Mouse (Mus musculus) MEL (cell line): Measurements from ENCODE around the gene Abca7. TPM values are rescaled to one million over a fixed set of nuclear protein-coding genes. Genes with fewer than 3 reads are reported as not detected.

Source experiments
- DNase-seq: peaks from one replicate; pipeline ENCODE4 v3.0.0; 2011; ENCODE audit warnings: low read depth, low spot score
- H3K27ac ChIP-seq: 2 replicates; pipeline ENCODE4 v1.5.1; 2012; ENCODE audit warnings: low read depth, mild to moderate bottlenecking, control low read depth, low read length, moderate library complexity; ENCODE audit not compliant: control insufficient read depth
- H3K27me3 ChIP-seq, 2 experiments: fragments of 150-350 bp in 1 of 2; sonication (generic) in 1 of 2; 2 replicates each; pipeline ENCODE4 v1.6.1; 2012; ENCODE audit warnings: low read length in 2 of 2, mild to moderate bottlenecking in 2 of 2, improper control_type of control experiment in 1 of 2, moderate library complexity in 1 of 2; ENCODE audit not compliant: insufficient read depth in 2 of 2, control insufficient read depth in 1 of 2
- H3K36me3 ChIP-seq, 2 experiments: 2 replicates each; pipeline ENCODE4 v1.6.1; 2012 to 2014; ENCODE audit warnings: low read length in 2 of 2, improper control_type of control experiment in 1 of 2, inconsistent platforms in 1 of 2, mild to moderate bottlenecking in 1 of 2; ENCODE audit not compliant: insufficient read depth in 2 of 2, control insufficient read depth in 1 of 2
- H3K4me1 ChIP-seq, 2 experiments: fragments of 150-350 bp in 1 of 2; sonication (generic) in 1 of 2; 2 replicates each; pipeline ENCODE4 v1.6.1; 2012; ENCODE audit warnings: low read length in 2 of 2, improper control_type of control experiment in 1 of 2, mild to moderate bottlenecking in 1 of 2; ENCODE audit not compliant: insufficient read depth in 2 of 2, control insufficient read depth in 1 of 2
- H3K4me3 ChIP-seq, 2 experiments: fragments of 150-350 bp in 1 of 2; sonication (generic) in 1 of 2; 2 replicates each; pipeline ENCODE4 v1.5.1; 2012; ENCODE audit warnings: low read depth in 2 of 2, low read length in 2 of 2, mild to moderate bottlenecking in 2 of 2, moderate library complexity in 2 of 2, control low read depth in 1 of 2, improper control_type of control experiment in 1 of 2; ENCODE audit not compliant: control insufficient read depth in 1 of 2, insufficient read depth in 1 of 2
- H3K79me2 ChIP-seq: 2 replicates; pipeline ENCODE4 v1.6.1; 2012; ENCODE audit warnings: mild to moderate bottlenecking, low read length, moderate library complexity; ENCODE audit not compliant: control insufficient read depth, poor library complexity, insufficient read depth
- H3K9ac ChIP-seq: 2 replicates; pipeline ENCODE4 v1.6.1; 2012; ENCODE audit warnings: low read depth, mild to moderate bottlenecking, control low read depth, low read length, moderate library complexity; ENCODE audit not compliant: control insufficient read depth, poor library complexity, severe bottlenecking
- H3K9me3 ChIP-seq: fragments of 150-350 bp; sonication (generic); replicated peaks from 2 replicates; pipeline ENCODE4 v1.6.1; 2012; ENCODE audit warnings: mild to moderate bottlenecking, low read length, improper control_type of control experiment, moderate library complexity; ENCODE audit not compliant: insufficient read depth
- BHLHE40 ChIP-seq: IDR thresholded peaks from 2 replicates; pipeline ENCODE4 v1.6.1; 2012; ENCODE audit warnings: low read depth, mild to moderate bottlenecking, inconsistent platforms, low read length, improper control_type of control experiment, borderline replicate concordance
- CHD1 ChIP-seq: IDR thresholded peaks from 2 replicates; pipeline ENCODE4 v1.6.1; 2012; ENCODE audit warnings: low read depth, mild to moderate bottlenecking, inconsistent platforms, low read length, improper control_type of control experiment
- CHD2 ChIP-seq: IDR thresholded peaks from 2 replicates; pipeline ENCODE4 v1.6.1; 2011; ENCODE audit warnings: low read length, improper control_type of control experiment
- E2F4 ChIP-seq: IDR thresholded peaks from 2 replicates; pipeline ENCODE4 v1.6.1; 2011; ENCODE audit warnings: low read depth, low read length, improper control_type of control experiment, borderline replicate concordance
- ELF1 ChIP-seq: IDR thresholded peaks from 2 replicates; pipeline ENCODE4 v1.6.1; 2014; ENCODE audit warnings: low read depth, mild to moderate bottlenecking, inconsistent platforms, low read length, improper control_type of control experiment, moderate library complexity
- EP300 ChIP-seq, 2 experiments: IDR thresholded peaks; 2 replicates each; pipeline ENCODE4 v1.6.1; 2011; ENCODE audit warnings: improper control_type of control experiment in 2 of 2, low read length in 2 of 2, low read depth in 1 of 2, mild to moderate bottlenecking in 1 of 2
- ETS1 ChIP-seq: IDR thresholded peaks from 2 replicates; pipeline ENCODE4 v1.6.1; 2012; ENCODE audit warnings: low read depth, mild to moderate bottlenecking, inconsistent platforms, low read length, improper control_type of control experiment, moderate library complexity
- HCFC1 ChIP-seq: IDR thresholded peaks from 2 replicates; pipeline ENCODE4 v1.6.1; 2012; ENCODE audit warnings: low read depth, mild to moderate bottlenecking, inconsistent platforms, low read length, improper control_type of control experiment, moderate library complexity
- JUND ChIP-seq: IDR thresholded peaks from 2 replicates; pipeline ENCODE4 v1.6.1; 2011; ENCODE audit warnings: low read depth, mild to moderate bottlenecking, improper control_type of control experiment, low read length
- KAT2A ChIP-seq: conservative IDR thresholded peaks from 2 replicates; pipeline ENCODE4 v1.6.1; 2012; ENCODE audit warnings: low read depth, low read length, improper control_type of control experiment, inconsistent platforms
- MAX ChIP-seq: IDR thresholded peaks from 2 replicates; pipeline ENCODE4 v1.6.1; 2011; ENCODE audit warnings: low read length, improper control_type of control experiment
- MAZ ChIP-seq: IDR thresholded peaks from 2 replicates; pipeline ENCODE4 v1.6.1; 2012; ENCODE audit warnings: low read depth, mild to moderate bottlenecking, inconsistent platforms, low read length, improper control_type of control experiment
- MEF2A ChIP-seq: IDR thresholded peaks from 2 replicates; pipeline ENCODE4 v1.6.1; 2014; ENCODE audit warnings: low read depth, mild to moderate bottlenecking, inconsistent platforms, low read length, improper control_type of control experiment; ENCODE audit not compliant: poor library complexity, insufficient replicate concordance, severe bottlenecking; ENCODE audit errors: extremely low read depth
- MXI1 ChIP-seq: IDR thresholded peaks from 2 replicates; pipeline ENCODE4 v1.6.1; 2011; ENCODE audit warnings: mild to moderate bottlenecking, low read depth, low read length, improper control_type of control experiment
- MYB ChIP-seq: IDR thresholded peaks from 2 replicates; pipeline ENCODE4 v1.6.1; 2011; ENCODE audit warnings: mild to moderate bottlenecking, low read depth, low read length, improper control_type of control experiment
- NELFE ChIP-seq: IDR thresholded peaks from 2 replicates; pipeline ENCODE4 v1.6.1; 2011; ENCODE audit warnings: low read depth, low read length, improper control_type of control experiment
- NRF1 ChIP-seq: IDR thresholded peaks from 2 replicates; pipeline ENCODE4 v1.6.1; 2014; ENCODE audit warnings: low read depth, mild to moderate bottlenecking, inconsistent platforms, low read length, improper control_type of control experiment, moderate library complexity; ENCODE audit not compliant: poor library complexity, insufficient read depth, severe bottlenecking
- POLR2A ChIP-seq, 2 experiments: IDR thresholded peaks; 2 replicates each; pipeline ENCODE4 v1.6.1; 2011 to 2012; ENCODE audit warnings: low read length in 2 of 2, mild to moderate bottlenecking in 2 of 2, control low read depth in 1 of 2, improper control_type of control experiment in 1 of 2, low read depth in 1 of 2, moderate library complexity in 1 of 2; ENCODE audit not compliant: control insufficient read depth in 1 of 2, insufficient read depth in 1 of 2, poor library complexity in 1 of 2
- POLR2AphosphoS2 ChIP-seq: IDR thresholded peaks from 2 replicates; pipeline ENCODE4 v1.6.1; 2011; ENCODE audit warnings: low read length, improper control_type of control experiment
- POLR2AphosphoS5 ChIP-seq: IDR thresholded peaks from 2 replicates; pipeline ENCODE4 v1.6.1; 2012; ENCODE audit warnings: low read depth, borderline replicate concordance, mild to moderate bottlenecking, inconsistent platforms, low read length, moderate library complexity, mixed read lengths
- RCOR1 ChIP-seq: IDR thresholded peaks from 2 replicates; pipeline ENCODE4 v1.6.1; 2012; ENCODE audit warnings: low read depth, mild to moderate bottlenecking, inconsistent platforms, low read length, improper control_type of control experiment
- SIN3A ChIP-seq: IDR thresholded peaks from 2 replicates; pipeline ENCODE4 v1.6.1; 2012; ENCODE audit warnings: low read length, improper control_type of control experiment, inconsistent platforms
- SMC3 ChIP-seq: IDR thresholded peaks from 2 replicates; pipeline ENCODE4 v1.6.1; 2011; ENCODE audit warnings: low read depth, low read length, improper control_type of control experiment
- TAL1 ChIP-seq: IDR thresholded peaks from 2 replicates; pipeline ENCODE4 v1.6.1; 2012; ENCODE audit warnings: mild to moderate bottlenecking, inconsistent platforms, low read length, moderate library complexity, mixed read lengths
- TBP ChIP-seq: IDR thresholded peaks from 2 replicates; pipeline ENCODE4 v1.8.0; 2011; ENCODE audit warnings: low read depth, low read length, improper control_type of control experiment
- TCF12 ChIP-seq: IDR thresholded peaks from 2 replicates; pipeline ENCODE4 v1.6.1; 2014; ENCODE audit warnings: low read depth, mild to moderate bottlenecking, inconsistent platforms, low read length, improper control_type of control experiment, moderate library complexity
- UBTF ChIP-seq: IDR thresholded peaks from 2 replicates; pipeline ENCODE4 v1.6.1; 2012; ENCODE audit warnings: low read depth, mild to moderate bottlenecking, inconsistent platforms, low read length, improper control_type of control experiment, moderate library complexity, borderline replicate concordance; ENCODE audit not compliant: insufficient read depth
- ZC3H11A ChIP-seq: IDR thresholded peaks from 2 replicates; pipeline ENCODE4 v1.6.1; 2012; ENCODE audit warnings: low read depth, mild to moderate bottlenecking, inconsistent platforms, low read length, improper control_type of control experiment
- ZKSCAN1 ChIP-seq: IDR thresholded peaks from 2 replicates; pipeline ENCODE4 v1.6.1; 2012; ENCODE audit warnings: low read depth, mild to moderate bottlenecking, inconsistent platforms, low read length, improper control_type of control experiment, moderate library complexity
- ZMIZ1 ChIP-seq: IDR thresholded peaks from 2 replicates; pipeline ENCODE4 v1.6.1; 2012; ENCODE audit warnings: low read depth, mild to moderate bottlenecking, inconsistent platforms, low read length, improper control_type of control experiment, moderate library complexity
- ZNF384 ChIP-seq: IDR thresholded peaks from 2 replicates; pipeline ENCODE4 v1.6.1; 2012; ENCODE audit warnings: low read depth, mild to moderate bottlenecking, inconsistent platforms, low read length, improper control_type of control experiment
- polyA plus RNA-seq, 2 experiments: library from polyadenylated mRNA; stranded (reverse) in 1 of 2; unstranded in 1 of 2; fragments of >175 nt in 1 of 2; fragments of >200 nt in 1 of 2; gene quantifications; 2 replicates each; pipeline versions ENCODE4 v1.2.1 to v1.2.4; 2012; ENCODE audit warnings: low replicate concordance in 2 of 2, low read depth in 1 of 2; ENCODE audit not compliant: insufficient read length in 2 of 2, insufficient read depth in 1 of 2, missing spikeins in 1 of 2
- total RNA-seq: library from RNA; depleted of rRNA; stranded (reverse); fragments of 300-350 nt; gene quantifications from 2 replicates; pipeline ENCODE4 v1.2.3, GENCODE M21; 2012

The Abca7 gene
- total and polyA plus RNA-seq, 3 experiments, result 7.7 to 16.8 TPM; not detected in 1

DNA sequence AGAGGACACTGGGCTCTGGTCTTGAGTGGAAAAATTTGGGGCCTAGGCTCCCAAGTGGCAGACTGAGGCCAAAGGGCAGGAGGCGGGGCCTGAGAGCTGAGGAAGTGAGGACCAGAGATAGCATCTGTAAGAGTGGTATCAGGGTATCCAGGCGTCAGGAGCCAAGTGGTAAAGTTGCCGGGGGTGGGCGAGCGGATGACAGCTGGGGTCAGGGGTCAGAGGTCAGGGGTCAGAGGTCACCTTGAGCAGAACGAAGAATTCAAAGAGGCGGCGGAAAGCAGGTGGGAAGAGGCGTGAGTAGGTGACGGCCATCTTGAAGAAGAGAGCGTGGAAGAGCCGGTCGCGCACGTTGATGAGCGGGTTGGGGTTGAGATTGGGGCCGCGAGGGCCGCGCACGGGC, 12.6 kb upstream of the Abca7 start (continued):
- TF ChIP-seq ZKSCAN1, result no peak
- TF ChIP-seq BHLHE40, result no peak
- TF ChIP-seq NRF1, result no peak
- TF ChIP-seq CHD1, result no peak
- no peak for TF ChIP-seq NELFE
- TF ChIP-seq MEF2A, result no peak
- TF ChIP-seq POLR2A (IDR thresholded peaks at IDR 0.05; ENCODE audit: control insufficient read depth in 1 of 2, insufficient read depth in 1 of 2, low read depth in 1 of 2, low read length in 2 of 2, poor library complexity in 1 of 2), result peak in 1 of 2 experiments; percentile 40; a peak in 1 of 4 replicates
- TF ChIP-seq CHD2, result peak; percentile 80
- no peak for TF ChIP-seq ZMIZ1
- peak; percentile 25; the same call in 1 of the 2 replicates for TF ChIP-seq MAX
- TF ChIP-seq ZNF384, result no peak
- TF ChIP-seq POLR2AphosphoS2, result no peak
- no peak for TF ChIP-seq E2F4
- no peak for TF ChIP-seq UBTF
- TF ChIP-seq MAZ, result no peak
- TF ChIP-seq JUND, result no peak
- no peak for TF ChIP-seq TBP

DNA sequence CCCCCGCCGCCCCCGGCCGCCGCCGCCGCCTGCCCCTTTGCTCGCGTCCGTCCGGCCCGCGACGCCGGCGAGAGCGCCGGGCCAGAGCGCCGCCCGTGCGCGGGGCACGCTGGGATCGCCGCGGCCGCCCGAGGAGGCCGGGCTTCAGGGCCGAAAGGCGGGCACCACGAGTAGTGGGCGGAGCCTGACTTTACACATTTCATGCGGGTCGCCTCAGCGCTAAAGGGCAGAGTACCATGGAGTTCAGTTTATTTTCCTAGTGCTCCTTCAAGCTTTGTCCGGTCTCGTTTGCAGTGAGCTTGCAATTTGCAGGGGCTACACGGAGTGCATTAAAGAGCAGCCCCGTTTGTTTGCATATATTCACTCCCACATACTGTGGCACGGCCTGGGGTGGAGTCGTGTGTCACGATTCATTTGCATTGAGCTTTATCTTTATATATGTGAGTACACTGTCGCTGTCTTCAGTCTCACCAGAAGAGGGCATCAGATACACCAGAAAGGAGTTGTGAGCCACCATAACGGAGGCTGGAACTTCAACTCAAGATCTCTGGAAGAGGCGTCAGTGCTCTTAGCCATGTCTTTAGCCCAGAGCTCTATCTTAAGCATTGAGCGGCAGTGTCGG, 12.0 kb upstream of the Abca7 start, which contains the start of gene Tmem259:
Tmem259 (minus strand) TSS at position 136 of the 622 bp plus-strand sequence.
- H3K36me3 ChIP-seq, result peaks cover 0 to 5% of the 10 kb centered on the region in 2 experiments; a peak in 2 of 4 replicates
- no peaks in the 10 kb centered on the region for H3K9me3 ChIP-seq
- no peaks in the 10 kb centered on the region for H3K27me3 ChIP-seq
- H3K79me2 ChIP-seq, result peaks cover 30% of the 10 kb centered on the region
- peak within 1 kb of the TSS; percentile 88 for H3K27ac ChIP-seq
- DNase-seq, result peak; percentile 96
- peak within 1 kb of the TSS; percentile 78 to 85 for H3K4me3 ChIP-seq
- peak within 1 kb of the TSS; percentile 85 for H3K9ac ChIP-seq
- H3K4me1 ChIP-seq, result peaks cover 0 to 14% of the 10 kb centered on the region in 2 experiments; a peak in 2 of 4 replicates
- no peak for TF ChIP-seq RCOR1
- peak; percentile 17 for TF ChIP-seq NELFE
- TF ChIP-seq MYB, result no peak
- peak; percentile 36; the same call in 1 of the 2 replicates for TF ChIP-seq ETS1
- peak; percentile 74 for TF ChIP-seq SIN3A
- peak; percentile 73; the same call in 1 of the 2 replicates for TF ChIP-seq MXI1
- peak; percentile 25; the same call in 1 of the 2 replicates for TF ChIP-seq NRF1
- TF ChIP-seq HCFC1, result peak; percentile 53; the same call in 1 of the 2 replicates
- TF ChIP-seq ZC3H11A, result peak; percentile 59
- no peak for TF ChIP-seq ZKSCAN1
- peak; percentile 50; the same call in 1 of the 2 replicates for TF ChIP-seq MAX
- TF ChIP-seq EP300 (IDR thresholded peaks at IDR 0.05; ENCODE audit: low read depth in 1 of 2, low read length in 2 of 2), result no peak
- TF ChIP-seq TAL1, result no peak
- TF ChIP-seq TCF12, result peak; percentile 4; the same call in 1 of the 2 replicates
- TF ChIP-seq TBP, result peak; percentile 58; the same call in 1 of the 2 replicates
- no peak for TF ChIP-seq UBTF
- no peak for TF ChIP-seq JUND
- no peak; a peak in 1 of 4 replicates for TF ChIP-seq POLR2A (IDR thresholded peaks at IDR 0.05; ENCODE audit: control insufficient read depth in 1 of 2, insufficient read depth in 1 of 2, low read depth in 1 of 2, low read length in 2 of 2, poor library complexity in 1 of 2)
- no peak for TF ChIP-seq BHLHE40
- no peak for TF ChIP-seq MEF2A
- TF ChIP-seq ELF1, result 0 out of 2 replicates have a peak, but pooled peaks have one; percentile 13
- TF ChIP-seq POLR2AphosphoS5, result 0 out of 2 replicates have a peak, but pooled peaks have one; percentile 25
- TF ChIP-seq SMC3, result peak; percentile 83
- no peak; the same call in 1 of the 2 replicates for TF ChIP-seq KAT2A
